Mouse (Mus musculus): Measurements from ENCODE around the gene Galr2.

DNA sequence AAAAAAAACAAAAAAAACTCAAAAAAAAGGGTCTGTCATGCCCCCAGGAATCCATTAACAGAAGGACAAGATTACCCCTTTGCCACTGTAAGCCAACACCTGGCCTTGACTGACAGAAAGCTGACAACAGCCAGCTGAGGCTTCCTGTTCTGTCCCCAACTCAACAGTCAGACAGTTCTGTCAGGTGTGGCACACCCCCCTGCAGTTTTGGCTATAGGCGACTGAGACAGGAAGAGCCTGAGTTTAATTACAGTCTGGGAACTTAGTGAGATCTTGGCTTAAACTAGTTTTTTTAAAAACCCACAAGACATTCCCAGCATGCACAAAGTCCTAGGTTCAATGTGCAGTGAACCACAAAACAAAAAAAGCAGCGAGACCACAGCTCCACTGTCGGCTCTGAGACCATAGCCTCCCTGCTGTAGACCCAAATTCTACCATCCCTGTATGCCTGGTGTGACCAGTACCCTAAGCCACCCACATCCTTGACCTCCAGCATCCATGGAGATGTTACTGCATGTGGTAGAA, 27.6 kb upstream of the Galr2 start:
- TF ChIP-seq CTCF (IDR thresholded peaks at IDR 0.05; ENCODE audit: extremely low read depth, insufficient read depth, low read length): no peak
- TF ChIP-seq POLR2A (IDR thresholded peaks at IDR 0.05; ENCODE audit: extremely low read depth, insufficient read depth, low read length): no peak
